Mouse (Mus musculus): ENCODE measurements around the gene Olfr1410. TPM values are rescaled to one million over a fixed set of nuclear protein-coding genes. Genes with fewer than 3 reads are reported as not detected.
A peak's percentile ranks its signal among the peaks of the same experiment; 100 is the strongest.

Gene Olfr1410
- polyA plus RNA-seq, 1 experiment: not detected

GRCm38 (mm10) chr1:92647752-92648151, 42.2 kb downstream of the Olfr1410 start:
- no peak for TF ChIP-seq POLR2A (IDR thresholded peaks at IDR 0.05; ENCODE audit: borderline replicate concordance, low read depth, low read length)
- peak; percentile 91 for TF ChIP-seq CTCF (IDR thresholded peaks at IDR 0.05; ENCODE audit: low read depth, low read length)
- peaks cover 6% of the 10 kb centered on the region; the same call in 1 of the 2 replicates for H3K4me1 ChIP-seq (ENCODE audit: control insufficient read depth, insufficient read depth, low read length)
- no peak overlapping the region for H3K27ac ChIP-seq (ENCODE audit: insufficient read depth, low read depth, low read length)
- 0 out of 2 replicates have a peak overlapping the region, but pooled peaks have one; percentile 2 for H3K4me3 ChIP-seq (ENCODE audit: insufficient read depth, low read length)

GRCm38 (mm10) chr1:92648197-92648596, 42.6 kb downstream of the Olfr1410 start:
- no peak for TF ChIP-seq POLR2A (IDR thresholded peaks at IDR 0.05; ENCODE audit: borderline replicate concordance, low read depth, low read length)
- no peak for TF ChIP-seq CTCF (IDR thresholded peaks at IDR 0.05; ENCODE audit: low read depth, low read length)
- H3K27ac ChIP-seq (ENCODE audit: insufficient read depth, low read depth, low read length): no peak overlapping the region
- peak overlapping the region; percentile 2; the same call in 1 of the 2 replicates for H3K4me3 ChIP-seq (ENCODE audit: insufficient read depth, low read length)
- H3K4me1 ChIP-seq (ENCODE audit: control insufficient read depth, insufficient read depth, low read length): peaks cover 6% of the 10 kb centered on the region; the same call in 1 of the 2 replicates

- TF ChIP-seq CTCF (IDR thresholded peaks at IDR 0.05; ENCODE audit: low read depth, low read length): peak; percentile 87
- TF ChIP-seq POLR2A (IDR thresholded peaks at IDR 0.05; ENCODE audit: borderline replicate concordance, low read depth, low read length): no peak
- no peak within 1 kb of the TSS for H3K27ac ChIP-seq (ENCODE audit: insufficient read depth, low read depth, low read length)
- peak within 1 kb of the TSS; percentile 2; the same call in 1 of the 2 replicates for H3K4me3 ChIP-seq (ENCODE audit: insufficient read depth, low read length)
- peaks cover 6% of the 10 kb centered on the region; the same call in 1 of the 2 replicates for H3K4me1 ChIP-seq (ENCODE audit: control insufficient read depth, insufficient read depth, low read length)
Observed at GRCm38 (mm10) chr1:92648673-92649072, 43.1 kb downstream of the Olfr1410 start, which contains the start of gene Otos. Otos (minus strand) TSS chr1:92648841.

- Histone ChIP-seq H3K27ac (ENCODE audit: insufficient read depth, low read depth, low read length) (no peak overlapping the region), H3K4me3 (ENCODE audit: insufficient read depth, low read length) (no peak overlapping the region), H3K4me1 (ENCODE audit: control insufficient read depth, insufficient read depth, low read length) (peaks cover 6% of the 10 kb centered on the region; the same call in 1 of the 2 replicates)
- no peak for TF ChIP-seq POLR2A (IDR thresholded peaks at IDR 0.05; ENCODE audit: borderline replicate concordance, low read depth, low read length)
- no peak for TF ChIP-seq CTCF (IDR thresholded peaks at IDR 0.05; ENCODE audit: low read depth, low read length)
Observed at GRCm38 (mm10) chr1:92651467-92651866, 45.9 kb downstream of the Olfr1410 start.

- peaks cover 4% of the 10 kb centered on the region; the same call in 1 of the 2 replicates for H3K4me1 ChIP-seq (ENCODE audit: control insufficient read depth, insufficient read depth, low read length)
- no peak overlapping the region for H3K4me3 ChIP-seq (ENCODE audit: insufficient read depth, low read length)
- no peak for TF ChIP-seq CTCF (IDR thresholded peaks at IDR 0.05; ENCODE audit: low read depth, low read length)
- no peak for TF ChIP-seq POLR2A (IDR thresholded peaks at IDR 0.05; ENCODE audit: borderline replicate concordance, low read depth, low read length)
- no peak overlapping the region for H3K27ac ChIP-seq (ENCODE audit: insufficient read depth, low read depth, low read length)
Observed at GRCm38 (mm10) chr1:92653179-92653578, 47.6 kb downstream of the Olfr1410 start.

GRCm38 (mm10) chr1:92654676-92655075, 49.1 kb downstream of the Olfr1410 start:
- Histone ChIP-seq H3K27ac (ENCODE audit: insufficient read depth, low read depth, low read length) (no peak overlapping the region), H3K4me3 (ENCODE audit: insufficient read depth, low read length) (no peak overlapping the region), H3K4me1 (ENCODE audit: control insufficient read depth, insufficient read depth, low read length) (no peaks in the 10 kb centered on the region)
- no peak for TF ChIP-seq POLR2A (IDR thresholded peaks at IDR 0.05; ENCODE audit: borderline replicate concordance, low read depth, low read length)
- TF ChIP-seq CTCF (IDR thresholded peaks at IDR 0.05; ENCODE audit: low read depth, low read length): no peak

GRCm38 (mm10) chr1:92657025-92657820, 51.6 kb downstream of the Olfr1410 start:
- Histone ChIP-seq H3K27ac (ENCODE audit: insufficient read depth, low read depth, low read length) (no peak overlapping the region), H3K4me1 (ENCODE audit: control insufficient read depth, insufficient read depth, low read length) (no peaks in the 10 kb centered on the region), H3K4me3 (ENCODE audit: insufficient read depth, low read length) (no peak overlapping the region)
- TF ChIP-seq CTCF (IDR thresholded peaks at IDR 0.05; ENCODE audit: low read depth, low read length): no peak
- no peak for TF ChIP-seq POLR2A (IDR thresholded peaks at IDR 0.05; ENCODE audit: borderline replicate concordance, low read depth, low read length)

- H3K27ac ChIP-seq (ENCODE audit: insufficient read depth, low read depth, low read length): no peak overlapping the region
- no peak overlapping the region for H3K4me3 ChIP-seq (ENCODE audit: insufficient read depth, low read length)
- TF ChIP-seq POLR2A (IDR thresholded peaks at IDR 0.05; ENCODE audit: borderline replicate concordance, low read depth, low read length) (no peak), CTCF (IDR thresholded peaks at IDR 0.05; ENCODE audit: low read depth, low read length) (no peak)
- no peaks in the 10 kb centered on the region for H3K4me1 ChIP-seq (ENCODE audit: control insufficient read depth, insufficient read depth, low read length)
Observed at GRCm38 (mm10) chr1:92659392-92659791, 53.8 kb downstream of the Olfr1410 start.

Other genes with a start within 250 kb of the Olfr1410 start
- 107 and 123 TPM in 2 replicates for gene Ndufa10, start 131.9 kb upstream of the Olfr1410 start, polyA plus RNA-seq (2012; ENCODE audit: insufficient read depth, insufficient read length, missing spikeins)
- gene Olfr1416, start 120.7 kb upstream of the Olfr1410 start, polyA plus RNA-seq (2012; ENCODE audit: insufficient read depth, insufficient read length, missing spikeins): not detected in 2 replicates
- not detected in 2 replicates for gene Olfr1415, start 109.7 kb upstream of the Olfr1410 start, polyA plus RNA-seq (2012; ENCODE audit: insufficient read depth, insufficient read length, missing spikeins)
- not detected in 2 replicates for gene Olfr1414, start 87.1 kb upstream of the Olfr1410 start, polyA plus RNA-seq (2012; ENCODE audit: insufficient read depth, insufficient read length, missing spikeins)
- gene Olfr1413, start 34.5 kb upstream of the Olfr1410 start, polyA plus RNA-seq (2012; ENCODE audit: insufficient read depth, insufficient read length, missing spikeins): not detected in 2 replicates
- gene Olfr1412, start 20.0 kb upstream of the Olfr1410 start, polyA plus RNA-seq (2012; ENCODE audit: insufficient read depth, insufficient read length, missing spikeins): not detected in 2 replicates
- not detected in 2 replicates for gene Olfr1411, start 11.4 kb upstream of the Olfr1410 start, polyA plus RNA-seq (2012; ENCODE audit: insufficient read depth, insufficient read length, missing spikeins)
- not detected in 2 replicates for gene Olfr12, start 12.0 kb downstream of the Olfr1410 start, polyA plus RNA-seq (2012; ENCODE audit: insufficient read depth, insufficient read length, missing spikeins)
- 221 and 248 TPM in 2 replicates for gene Cops9, start 36.2 kb downstream of the Olfr1410 start, polyA plus RNA-seq (2012; ENCODE audit: insufficient read depth, insufficient read length, missing spikeins)
- 0.80 TPM in 1 of 2 replicates, not detected in the other for gene Otos, start 43.1 kb downstream of the Olfr1410 start, polyA plus RNA-seq (2012; ENCODE audit: insufficient read depth, insufficient read length, missing spikeins)
- gene Gpc1, start 225.9 kb downstream of the Olfr1410 start, polyA plus RNA-seq (2012; ENCODE audit: insufficient read depth, insufficient read length, missing spikeins): 3.6 and 4.2 TPM in 2 replicates